In the genomic region with DNA sequence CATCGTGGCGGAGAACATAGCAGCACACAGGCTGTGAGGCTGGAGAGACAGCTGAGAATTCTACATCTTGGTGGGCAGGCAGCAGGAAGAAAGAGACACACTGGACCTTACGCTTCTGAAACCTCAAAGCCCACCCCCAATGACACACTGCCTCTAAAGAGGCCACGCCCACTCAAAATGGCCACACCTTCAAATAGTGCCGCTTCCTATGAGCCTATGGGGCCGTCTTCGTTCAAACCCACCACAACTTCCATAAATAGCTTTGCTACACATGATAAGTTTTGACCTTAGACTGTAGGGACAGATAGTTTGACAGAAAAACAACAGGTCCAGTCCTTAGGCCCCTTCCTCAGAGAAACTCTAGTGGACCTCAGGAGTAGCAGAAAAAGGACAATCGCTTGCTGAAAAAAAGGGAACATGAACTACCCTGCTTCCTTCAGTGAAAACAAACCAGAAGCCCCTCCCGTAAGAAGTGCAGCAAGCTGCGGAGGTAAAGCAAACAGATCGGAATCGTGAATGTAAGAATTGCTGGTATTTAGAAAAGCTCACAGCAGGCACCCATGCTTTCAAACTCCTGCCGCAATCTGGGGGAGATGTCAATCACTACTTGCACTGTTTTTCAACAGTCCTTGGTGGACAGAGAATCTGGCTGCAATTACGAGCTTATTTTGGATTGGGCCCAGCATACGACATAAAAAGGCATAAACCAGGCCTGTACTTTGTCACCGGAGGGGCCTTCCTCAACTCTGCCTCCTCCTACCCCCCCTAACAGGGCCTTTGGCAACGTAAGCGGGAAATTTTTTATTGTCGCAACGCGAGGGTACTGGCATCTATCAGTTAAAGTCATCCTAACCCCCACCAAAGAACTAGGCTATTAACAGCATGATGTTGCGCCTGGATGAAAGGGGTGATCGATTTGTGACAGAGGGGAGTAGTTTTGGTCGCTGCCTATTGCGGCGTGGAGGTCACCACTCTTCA, we compare ENCODE assay signal across 8 mouse cellular contexts. TPM values are rescaled to one million over a fixed set of nuclear protein-coding genes. Genes with fewer than 3 reads are reported as not detected.
DNase-seq lines count a peak whose midpoint lies in the region; ATAC-seq and TF ChIP-seq lines count a peak whose summit lies in the region.

No protein-coding gene starts in this region.

- peaks cover 12% of the 10 kb centered on the region for H3K4me1 ChIP-seq in thymus, adult 2 months (replicated peaks; ENCODE audit: control insufficient read depth, insufficient read depth, low read length)
- H3K4me1 ChIP-seq in embryonic fibroblast, embryonic 13.5 days (ENCODE audit: control insufficient read depth, insufficient read depth, low read length): peaks cover 5% of the 10 kb centered on the region
- peaks cover 35% of the 10 kb centered on the region for H3K4me1 ChIP-seq in hindbrain, embryonic 15.5 days (replicated peaks)

- H3K27ac ChIP-seq in thymus, adult 2 months (ENCODE audit: control insufficient read depth, insufficient read depth, low read length): no peak overlapping the region
- H3K27ac ChIP-seq in embryonic fibroblast, embryonic 13.5 days (ENCODE audit: insufficient read depth, low read length): peak overlapping the region; percentile 91
- H3K27ac ChIP-seq in hindbrain, embryonic 15.5 days (replicated peaks): peak overlapping the region; percentile 80

- H3K4me2 ChIP-seq in hindbrain, embryonic 15.5 days: peak overlapping the region; percentile 91

- H3K36me3 ChIP-seq in thymus, adult 2 months (ENCODE audit: control insufficient read depth, insufficient read depth, low read length): no peaks in the 10 kb centered on the region
- H3K36me3 ChIP-seq in hindbrain, embryonic 15.5 days: no peaks in the 10 kb centered on the region

- no peak for TF ChIP-seq POLR2A in thymus, adult 2 months (IDR thresholded peaks at IDR 0.05; ENCODE audit: control insufficient read depth, extremely low read depth, insufficient read depth, low read length, poor library complexity)
- TF ChIP-seq POLR2A in embryonic fibroblast, embryonic 13.5 days (IDR thresholded peaks at IDR 0.05; ENCODE audit: low read depth, low read length): no peak

- ATAC-seq in hindbrain, embryonic 15.5 days (ENCODE audit: low FRiP score, low read depth): no peak
- peak; percentile 45 for ATAC-seq in megakaryocyte progenitor cell, adult 5-6 weeks (replicated peaks; ENCODE audit: poor library complexity)

- TF ChIP-seq CTCF in thymus, adult 2 months (IDR thresholded peaks at IDR 0.05; ENCODE audit: borderline replicate concordance, control insufficient read depth, extremely low read depth, insufficient read depth, low read length, poor library complexity): no peak
- TF ChIP-seq CTCF in embryonic fibroblast, embryonic 13.5 days (IDR thresholded peaks at IDR 0.05; ENCODE audit: borderline replicate concordance, insufficient read depth, low read length): no peak

- no peak overlapping the region; the same call in 1 of the 2 replicates for H3K4me3 ChIP-seq in thymus, adult 2 months (ENCODE audit: control insufficient read depth, insufficient read depth, low read length)
- H3K4me3 ChIP-seq in embryonic fibroblast, embryonic 13.5 days (ENCODE audit: insufficient read depth, low read length): peak overlapping the region; percentile 91
- H3K4me3 ChIP-seq in hindbrain, embryonic 15.5 days: peak overlapping the region; percentile 70

- peak; percentile 7 for DNase-seq in thymus, postnatal 0 days (ENCODE audit: low spot score)
- no peak for DNase-seq in thymus, adult 2 months
- peak; percentile 26 for DNase-seq in yolk sac, embryonic 10.5 days (ENCODE audit: low spot score)
- DNase-seq in layer of hippocampus, adult 11-12 months (ENCODE audit: low spot score): no peak
- no peak for DNase-seq in ovary, postnatal 14 days (ENCODE audit: low spot score)

- 30% methylated on average over 26 of the region's 26 CpGs for WGBS in thymus, adult 2 months
- WGBS in hindbrain, embryonic 15.5 days: 15% methylated on average over 26 of the region's 26 CpGs

- H3K9ac ChIP-seq in hindbrain, embryonic 15.5 days: peak overlapping the region; percentile 84

- H3K9me3 ChIP-seq in hindbrain, embryonic 15.5 days: no peaks in the 10 kb centered on the region

- H3K27me3 ChIP-seq in thymus, adult 2 months (ENCODE audit: control insufficient read depth, insufficient read depth, low read length): peaks cover 5% of the 10 kb centered on the region; the same call in 1 of the 2 replicates
- H3K27me3 ChIP-seq in hindbrain, embryonic 15.5 days: no peaks in the 10 kb centered on the region

RNA-seq across cellular contexts. Expression of a gene that starts 0.9 kb away (rescaled TPM):
- 31.6 and 36.1 TPM in 2 replicates for polyA plus RNA-seq in thymus, postnatal 0 days (2015; fragmentation: Nextera tagmentation; extraction: Ambion mirVana)
- 10.9 and 16.3 TPM in 2 replicates for polyA plus RNA-seq in thymus, adult 2 months (2012; rRNA removed)
- 70.6 and 92.6 TPM in 2 replicates for polyA plus RNA-seq in embryonic fibroblast, embryonic 13.5 days (2011; ENCODE audit: insufficient read length, low read depth, missing spikeins)
- 123 and 125 TPM in 2 replicates for polyA plus RNA-seq in hindbrain, embryonic 15.5 days (2015; fragmentation: Nextera tagmentation; extraction: Ambion mirVana)
- total RNA-seq in megakaryocyte progenitor cell, adult 5-6 weeks (2015): 19.3 and 26.5 TPM in 2 replicates
- total RNA-seq in megakaryocyte progenitor cell, adult 5-6 weeks (2017): 61.1 and 92.4 TPM in 2 replicates

Comparison
In these comparisons a context has a peak if more than half of its experiments do, and no peak if none do; other contexts are left out.
1. DNase-seq: peak in thymus, postnatal 0 days (single experiment) and yolk sac, embryonic 10.5 days (single experiment); none in thymus, adult 2 months (single experiment), layer of hippocampus, adult 11-12 months (single experiment) and ovary, postnatal 14 days (single experiment).